Mouse (Mus musculus) liver, adult 2 months (tissue): Measurements from ENCODE around the gene Rdx. TPM values are rescaled to one million over a fixed set of nuclear protein-coding genes. Genes with fewer than 3 reads are reported as not detected.
A peak's percentile ranks its signal among the peaks of the same experiment; 100 is the strongest.

ENCODE experiments used
- DNase-seq: peaks from one replicate; pipeline ENCODE4 v3.0.0-alpha.2; 2011; ENCODE audit warnings: low read depth, low spot score; ENCODE audit errors: extremely low read depth
- H3K27ac ChIP-seq: fragments of 200-500 bp; replicated peaks from 2 replicates; pipeline ENCODE4 v1.5.1; 2012; ENCODE audit warnings: low read depth, mild to moderate bottlenecking, control low read depth, inconsistent platforms, low read length; ENCODE audit not compliant: insufficient read depth
- H3K27me3 ChIP-seq: fragments of 200-500 bp; 2 replicates; pipeline ENCODE4 v1.6.1; 2012; ENCODE audit warnings: mild to moderate bottlenecking, moderate library complexity, low read length, inconsistent platforms; ENCODE audit not compliant: control insufficient read depth, insufficient read depth
- H3K36me3 ChIP-seq: fragments of 200-500 bp; 2 replicates; pipeline ENCODE4 v1.6.1; 2012; ENCODE audit warnings: low read length, inconsistent platforms; ENCODE audit not compliant: control insufficient read depth, insufficient read depth
- H3K4me1 ChIP-seq: fragments of 200-500 bp; 2 replicates; pipeline ENCODE4 v1.6.1; 2011; ENCODE audit warnings: low read length; ENCODE audit not compliant: control insufficient read depth, insufficient read depth
- H3K4me3 ChIP-seq: fragments of 200-500 bp; 2 replicates; pipeline ENCODE4 v1.5.1; 2011; ENCODE audit warnings: low read depth, mild to moderate bottlenecking, control low read depth, low read length, moderate library complexity; ENCODE audit not compliant: insufficient read depth
- H3K79me2 ChIP-seq: fragments of 200-500 bp; 2 replicates; pipeline ENCODE4 v1.6.1; 2012; ENCODE audit warnings: inconsistent platforms, mild to moderate bottlenecking, low read length, moderate library complexity; ENCODE audit not compliant: control insufficient read depth, insufficient read depth
- H3K9ac ChIP-seq: fragments of 200-500 bp; 2 replicates; pipeline ENCODE4 v1.6.1; 2012; ENCODE audit warnings: low read depth, mild to moderate bottlenecking, control low read depth, inconsistent platforms, low read length
- CTCF ChIP-seq: fragments of 200-500 bp; IDR thresholded peaks from 2 replicates; pipeline ENCODE4 v1.5.1; 2011; ENCODE audit warnings: low read depth, low read length, control low read depth
- POLR2A ChIP-seq: fragments of 200-500 bp; IDR thresholded peaks from 2 replicates; pipeline ENCODE4 v1.6.1; 2011; ENCODE audit warnings: low read length, control low read depth; ENCODE audit not compliant: insufficient read depth; ENCODE audit errors: extremely low read depth
- WGBS: fragments of 180-500 bp; shearing (Covaris S2); methylation state at CpG from one replicate; pipeline ENCODE4 v1.1.7; 2018; 5-methylcytosine and 5-hydroxymethylcytosine counted together
- polyA plus RNA-seq: library from polyadenylated mRNA; depleted of rRNA; stranded (reverse); fragments of >200 nt; gene quantifications from 2 replicates; pipeline ENCODE4 v1.2.3, GENCODE M21; 2012
- total RNA-seq: library from RNA; depleted of rRNA; stranded (reverse); fragments of >200 nt; gene quantifications from 2 replicates; pipeline ENCODE4 v1.2.3, GENCODE M21; 2014

The Rdx gene
- total and polyA plus RNA-seq, 2 experiments = 30.5 to 167 TPM

DNA sequence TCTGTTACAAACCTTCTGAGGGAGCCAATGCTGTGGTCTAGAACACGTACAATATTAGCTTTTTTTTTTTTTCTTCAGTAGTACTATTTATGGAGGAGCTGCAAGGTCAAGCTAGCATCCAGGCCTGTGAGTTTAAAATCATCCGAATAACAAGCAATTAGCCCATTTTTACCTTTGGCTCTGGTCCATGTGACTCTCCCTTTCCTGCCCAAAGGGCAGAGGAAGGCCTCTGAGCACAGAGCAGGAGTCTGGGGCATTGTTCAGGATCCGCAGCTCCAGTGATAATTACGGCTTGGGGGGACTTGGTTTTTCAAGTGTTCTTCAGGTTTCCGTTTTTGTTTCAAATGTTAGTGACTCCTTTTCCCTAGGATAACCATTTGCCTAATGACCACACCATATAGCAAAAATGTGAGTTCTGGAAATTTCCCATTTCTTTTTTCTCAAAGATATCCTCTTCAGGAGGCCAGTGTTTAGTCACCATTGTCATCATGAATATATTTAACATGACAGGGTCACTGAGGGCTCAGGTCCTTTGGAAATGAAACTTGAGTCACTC is 33.0 kb upstream of the Rdx start:
- H3K27me3 ChIP-seq = no peaks in the 10 kb centered on the region
- no peaks in the 10 kb centered on the region for H3K36me3 ChIP-seq
- 45% methylated on average over 5 of the region's 5 CpGs for WGBS
- peak overlapping the region; percentile 73 for H3K27ac ChIP-seq
- H3K79me2 ChIP-seq = no peaks in the 10 kb centered on the region
- no peak overlapping the region for H3K9ac ChIP-seq
- peak; percentile 68 for DNase-seq
- H3K4me1 ChIP-seq = peaks cover 14% of the 10 kb centered on the region
- TF ChIP-seq CTCF (no peak), POLR2A (no peak)
- no peak overlapping the region for H3K4me3 ChIP-seq

DNA sequence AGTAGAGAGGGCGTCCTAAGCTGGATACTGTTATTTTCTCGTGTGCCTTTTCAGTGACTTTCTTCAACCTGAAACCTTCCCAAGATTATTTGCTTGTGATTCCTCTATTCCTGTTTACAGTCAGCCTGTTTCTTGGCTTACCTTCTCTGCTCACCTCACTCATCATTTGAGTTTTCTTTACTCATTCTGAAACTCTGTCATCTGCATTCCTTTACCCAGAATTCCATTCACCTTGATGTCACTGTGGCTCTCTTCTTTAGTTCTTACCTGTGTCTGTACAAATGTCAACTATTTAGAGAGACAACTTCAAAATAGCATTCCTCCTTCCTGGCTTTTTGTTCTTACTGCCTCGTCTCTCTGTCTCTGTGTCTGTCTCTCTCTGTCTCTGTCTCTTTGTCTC is 29.9 kb upstream of the Rdx start:
- no peak overlapping the region for H3K4me3 ChIP-seq
- no peak overlapping the region for H3K9ac ChIP-seq
- DNase-seq = no peak
- no peaks in the 10 kb centered on the region for H3K79me2 ChIP-seq
- no peaks in the 10 kb centered on the region for H3K36me3 ChIP-seq
- H3K27ac ChIP-seq = no peak overlapping the region
- TF ChIP-seq POLR2A = no peak
- TF ChIP-seq CTCF = no peak
- WGBS = 88% methylated on average over 3 of the region's 3 CpGs
- H3K27me3 ChIP-seq = no peaks in the 10 kb centered on the region
- H3K4me1 ChIP-seq = peaks cover 14% of the 10 kb centered on the region

DNA sequence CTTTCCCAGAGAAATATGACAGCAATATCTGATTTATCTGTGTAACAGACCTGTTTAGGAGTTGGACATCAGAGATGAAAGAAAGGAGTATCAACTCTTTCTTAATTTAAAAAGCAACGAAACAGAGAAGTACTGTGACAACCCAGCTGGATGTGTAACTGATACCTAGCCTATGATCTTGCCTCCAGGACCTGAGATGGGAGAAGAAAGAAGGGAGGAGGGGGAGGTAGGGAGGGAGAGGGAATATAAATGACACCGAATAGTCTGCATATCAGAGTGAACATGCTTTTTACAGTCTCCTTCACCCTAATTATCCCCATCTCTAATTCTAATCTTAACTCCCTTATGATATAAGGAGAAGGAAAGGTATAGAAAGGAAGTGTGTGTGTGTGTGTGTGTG is 29.1 kb upstream of the Rdx start:
- no peak for DNase-seq
- H3K27me3 ChIP-seq = no peaks in the 10 kb centered on the region
- H3K79me2 ChIP-seq = no peaks in the 10 kb centered on the region
- H3K4me1 ChIP-seq = peaks cover 14% of the 10 kb centered on the region
- H3K36me3 ChIP-seq = no peaks in the 10 kb centered on the region
- no peak overlapping the region for H3K4me3 ChIP-seq
- WGBS = 99% methylated on average over 2 of the region's 2 CpGs
- no peak overlapping the region for H3K9ac ChIP-seq
- no peak overlapping the region for H3K27ac ChIP-seq
- no peak for TF ChIP-seq POLR2A
- no peak for TF ChIP-seq CTCF

DNA sequence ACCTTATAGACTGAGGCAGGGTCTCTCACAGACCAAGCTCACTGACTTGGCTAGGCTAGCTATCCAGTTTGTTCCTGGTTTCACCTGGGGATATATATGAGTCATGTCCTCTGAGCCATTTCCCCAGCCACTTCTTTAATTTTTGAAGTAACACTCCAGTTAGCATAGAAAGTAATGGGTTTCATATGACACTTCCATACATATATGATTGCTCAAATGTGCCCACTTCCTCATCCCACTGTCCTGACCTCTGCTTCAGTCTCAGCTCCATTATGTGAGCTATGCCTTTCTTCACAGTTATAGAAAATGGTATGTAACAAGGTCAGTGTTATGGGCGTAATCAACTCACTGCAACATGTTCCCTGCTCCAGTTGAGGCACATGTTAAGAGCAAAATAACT is 28.5 kb upstream of the Rdx start:
- Histone ChIP-seq H3K79me2 (no peaks in the 10 kb centered on the region), H3K27ac (no peak overlapping the region), H3K36me3 (no peaks in the 10 kb centered on the region), H3K4me3 (no peak overlapping the region), H3K27me3 (no peaks in the 10 kb centered on the region), H3K9ac (no peak overlapping the region), H3K4me1 (peaks cover 8% of the 10 kb centered on the region)
- DNase-seq = no peak
- whole genome bisulfite sequencing = 100% methylated on average over 1 of the region's 1 CpGs
- TF ChIP-seq CTCF (no peak), POLR2A (no peak)

DNA sequence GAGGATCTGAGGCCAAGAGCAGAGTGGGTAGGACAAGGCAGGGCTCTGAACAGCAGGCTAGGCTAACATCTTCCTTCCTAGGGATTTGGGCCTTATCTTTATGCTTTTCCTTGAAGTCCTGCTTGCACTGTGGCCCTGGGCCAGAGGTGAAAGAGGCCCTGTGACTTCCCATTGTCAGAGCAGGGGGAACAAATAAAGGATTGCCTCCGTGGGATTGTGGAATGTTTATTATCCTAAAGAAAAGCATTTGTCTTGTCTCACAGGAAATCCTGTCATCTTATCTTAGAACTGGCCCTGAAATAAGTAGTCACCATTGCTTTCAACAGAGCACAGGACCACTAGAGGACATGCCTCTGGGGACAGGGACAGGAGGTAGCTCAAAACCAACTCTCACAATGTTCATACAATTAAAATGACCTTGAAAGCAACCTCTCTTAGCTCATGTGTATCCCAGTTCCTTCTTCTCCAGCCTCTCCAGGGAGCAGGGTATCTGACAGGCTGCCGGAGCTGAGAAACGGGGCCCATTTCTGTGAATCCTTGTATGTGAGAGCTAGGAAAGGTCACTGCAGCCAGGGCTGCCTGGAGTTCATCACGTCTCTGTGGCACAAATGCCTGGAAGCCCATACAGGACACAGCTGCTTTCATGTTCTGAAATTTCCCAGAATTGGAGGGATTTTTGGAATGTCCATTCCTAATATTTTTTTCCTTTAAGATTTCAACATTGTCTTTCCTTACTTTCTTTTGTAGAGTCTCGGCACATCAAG is 19.5 kb upstream of the Rdx start:
- no peaks in the 10 kb centered on the region for H3K27me3 ChIP-seq
- H3K36me3 ChIP-seq = no peaks in the 10 kb centered on the region
- peak; percentile 19 for DNase-seq
- H3K9ac ChIP-seq = no peak overlapping the region
- H3K79me2 ChIP-seq = no peaks in the 10 kb centered on the region
- WGBS = 54% methylated on average over 5 of the region's 5 CpGs
- H3K27ac ChIP-seq = no peak overlapping the region
- TF ChIP-seq POLR2A = no peak
- no peak for TF ChIP-seq CTCF
- H3K4me1 ChIP-seq = peaks cover 10% of the 10 kb centered on the region
- no peak overlapping the region for H3K4me3 ChIP-seq
